Mouse (Mus musculus) hindbrain, embryonic 16.5 days (tissue): ENCODE results near the gene Rala. TPM values are rescaled to one million over a fixed set of nuclear protein-coding genes. Genes with fewer than 3 reads are reported as not detected.
"Not testable (repeated sequence)": the region's sequence is repeated elsewhere in the genome, so short reads cannot be mapped to it uniquely, and the experiment has no call there.

Source experiments
- ATAC-seq: fragments of 200-750 bp; cut with Nextera tagmentation; 2 replicates; pipeline ENCODE4 v1.8.0; 2017; ENCODE audit warnings: moderate TSS enrichment, moderate library complexity
- H3K27ac ChIP-seq: fragments of 300-500 bp; sonication (generic); 2 replicates; pipeline ENCODE4 v1.5.1; 2014; ENCODE audit warnings: low read depth, mild to moderate bottlenecking, control low read depth, low read length, moderate library complexity
- H3K27me3 ChIP-seq: fragments of 300-500 bp; sonication (generic); replicated peaks from 2 replicates; pipeline ENCODE4 v1.6.1; 2014; ENCODE audit warnings: low read length; ENCODE audit not compliant: control insufficient read depth, insufficient read depth
- H3K36me3 ChIP-seq: fragments of 300-500 bp; sonication (generic); 2 replicates; pipeline ENCODE4 v1.6.1; 2014; ENCODE audit warnings: mild to moderate bottlenecking, low read length, moderate library complexity, mixed read lengths; ENCODE audit not compliant: control insufficient read depth, insufficient read depth
- H3K4me1 ChIP-seq: fragments of 300-500 bp; sonication (generic); 2 replicates; pipeline ENCODE4 v1.6.1; 2014; ENCODE audit warnings: low read depth, low read length; ENCODE audit not compliant: control insufficient read depth, insufficient read depth
- H3K4me2 ChIP-seq: fragments of 300-500 bp; sonication (generic); 2 replicates; pipeline ENCODE4 v1.6.1; 2014; ENCODE audit warnings: mild to moderate bottlenecking, low read length, control low read depth, moderate library complexity
- H3K4me3 ChIP-seq: fragments of 300-500 bp; sonication (generic); 2 replicates; pipeline ENCODE4 v1.5.1; 2014; ENCODE audit warnings: mild to moderate bottlenecking, low read length, control low read depth, moderate library complexity
- H3K9ac ChIP-seq: fragments of 300-500 bp; sonication (generic); 2 replicates; pipeline ENCODE4 v1.6.1; 2014; ENCODE audit warnings: low read depth, mild to moderate bottlenecking, control low read depth, low read length, moderate library complexity
- H3K9me3 ChIP-seq: fragments of 300-500 bp; sonication (generic); 2 replicates; pipeline ENCODE4 v1.6.1; 2014; ENCODE audit warnings: mild to moderate bottlenecking, low read length, moderate library complexity; ENCODE audit not compliant: control insufficient read depth
- WGBS: fragments of 180-500 bp; shearing (Covaris S2); extraction: QIAGEN DNeasy Blood & Tissue Kit; methylation state at CpG from one replicate; pipeline ENCODE4 v1.1.7; 2014; 5-methylcytosine and 5-hydroxymethylcytosine counted together
- polyA plus RNA-seq: library from polyadenylated mRNA; unstranded; fragments of >200 nt; fragmentation: Nextera tagmentation; extraction: Ambion mirVana; gene quantifications from 2 replicates; pipeline ENCODE4 v1.2.1, GENCODE M21; 2015

Gene Rala
- polyA plus RNA-seq, 1 experiment from 2014 or later: 250 TPM

GRCm38 (mm10) chr13:17975457-17975856, 31.4 kb upstream of the Rala start:
- Histone ChIP-seq H3K27ac (no peak overlapping the region), H3K4me3 (no peak overlapping the region), H3K27me3 (no peaks in the 10 kb centered on the region), H3K9me3 (peaks cover 3% of the 10 kb centered on the region; the same call in 1 of the 2 replicates), H3K9ac (no peak overlapping the region), H3K4me2 (no peak overlapping the region), H3K4me1 (no peaks in the 10 kb centered on the region), H3K36me3 (no peaks in the 10 kb centered on the region)
- WGBS: 92% methylated on average over 1 of the region's 1 CpGs
- ATAC-seq: no peak

GRCm38 (mm10) chr13:17974734-17975133, 30.7 kb upstream of the Rala start:
- Histone ChIP-seq H3K9ac (no peak overlapping the region), H3K27ac (no peak overlapping the region), H3K27me3 (no peaks in the 10 kb centered on the region), H3K36me3 (no peaks in the 10 kb centered on the region), H3K4me3 (no peak overlapping the region), H3K4me1 (no peaks in the 10 kb centered on the region), H3K4me2 (no peak overlapping the region), H3K9me3 (peaks cover 3% of the 10 kb centered on the region; the same call in 1 of the 2 replicates)
- no peak for ATAC-seq
- WGBS: 98% methylated on average over 9 of the region's 9 CpGs

GRCm38 (mm10) chr13:17960613-17961012, 16.6 kb upstream of the Rala start:
- H3K36me3 ChIP-seq: no peaks in the 10 kb centered on the region
- H3K9me3 ChIP-seq: no peaks in the 10 kb centered on the region
- H3K27me3 ChIP-seq: no peaks in the 10 kb centered on the region
- WGBS: 84% methylated on average over 7 of the region's 7 CpGs
- no peak overlapping the region for H3K27ac ChIP-seq
- H3K4me1 ChIP-seq: no peaks in the 10 kb centered on the region
- ATAC-seq: no peak
- no peak overlapping the region for H3K4me2 ChIP-seq
- H3K4me3 ChIP-seq: no peak overlapping the region
- H3K9ac ChIP-seq: no peak overlapping the region

GRCm38 (mm10) chr13:17954282-17954681, 10.2 kb upstream of the Rala start:
- no peak overlapping the region for H3K9ac ChIP-seq
- H3K4me1 ChIP-seq: no peaks in the 10 kb centered on the region
- no peak overlapping the region for H3K4me3 ChIP-seq
- H3K27me3 ChIP-seq: no peaks in the 10 kb centered on the region
- no peak for ATAC-seq
- H3K36me3 ChIP-seq: no peaks in the 10 kb centered on the region
- no peak overlapping the region for H3K27ac ChIP-seq
- 43% methylated on average over 1 of the region's 1 CpGs for WGBS
- H3K4me2 ChIP-seq: no peak overlapping the region
- H3K9me3 ChIP-seq: no peaks in the 10 kb centered on the region

- not testable (repeated sequence) for H3K9ac ChIP-seq, H3K9me3 ChIP-seq
Observed at GRCm38 (mm10) chr13:17950581-17950980, 6.5 kb upstream of the Rala start.

GRCm38 (mm10) chr13:17949555-17949954, 5.5 kb upstream of the Rala start:
- ATAC-seq: no peak
- no peaks in the 10 kb centered on the region for H3K27me3 ChIP-seq
- no peak overlapping the region for H3K27ac ChIP-seq
- H3K9me3 ChIP-seq: no peaks in the 10 kb centered on the region
- no peak overlapping the region for H3K4me2 ChIP-seq
- H3K4me3 ChIP-seq: no peak overlapping the region
- no peaks in the 10 kb centered on the region for H3K36me3 ChIP-seq
- WGBS: 80% methylated on average over 18 of the region's 18 CpGs
- no peak overlapping the region for H3K9ac ChIP-seq
- H3K4me1 ChIP-seq: peaks cover 4% of the 10 kb centered on the region

More at GRCm38 (mm10) chr13:17950581-17950980, 6.5 kb upstream of the Rala start:
- not testable (repeated sequence) for H3K4me3 ChIP-seq, H3K27me3 ChIP-seq, H3K4me1 ChIP-seq, H3K36me3 ChIP-seq, H3K4me2 ChIP-seq, ATAC-seq, H3K27ac ChIP-seq
- WGBS: 91% methylated on average over 8 of the region's 8 CpGs

GRCm38 (mm10) chr13:17943306-17944077, 547 bp downstream of the Rala start:
- no peaks in the 10 kb centered on the region for H3K36me3 ChIP-seq
- H3K9ac ChIP-seq: peak overlapping the region; percentile 98
- peak; percentile 81 for ATAC-seq
- peak overlapping the region; percentile 97 for H3K27ac ChIP-seq
- H3K4me1 ChIP-seq: peaks cover 13% of the 10 kb centered on the region
- H3K4me2 ChIP-seq: peak overlapping the region; percentile 76
- H3K9me3 ChIP-seq: no peaks in the 10 kb centered on the region
- no peaks in the 10 kb centered on the region for H3K27me3 ChIP-seq
- under 1% methylated on average over 41 of the region's 70 CpGs for WGBS
- H3K4me3 ChIP-seq: peak overlapping the region; percentile 96

GRCm38 (mm10) chr13:17942338-17942737, 1.7 kb downstream of the Rala start:
- no peak overlapping the region for H3K9ac ChIP-seq
- no peak for ATAC-seq
- no peaks in the 10 kb centered on the region for H3K36me3 ChIP-seq
- H3K4me3 ChIP-seq: peak overlapping the region; percentile 6; the same call in 1 of the 2 replicates
- peak overlapping the region; percentile 76 for H3K4me2 ChIP-seq
- no peaks in the 10 kb centered on the region for H3K9me3 ChIP-seq
- H3K4me1 ChIP-seq: peaks cover 13% of the 10 kb centered on the region
- no peak overlapping the region for H3K27ac ChIP-seq
- no peaks in the 10 kb centered on the region for H3K27me3 ChIP-seq
- WGBS: 67% methylated on average over 6 of the region's 6 CpGs

GRCm38 (mm10) chr13:17907309-17907708, 36.7 kb downstream of the Rala start:
- no peaks in the 10 kb centered on the region; the same call in 1 of the 2 replicates for H3K4me1 ChIP-seq
- H3K4me2 ChIP-seq: no peak overlapping the region
- H3K36me3 ChIP-seq: no peaks in the 10 kb centered on the region
- H3K4me3 ChIP-seq: no peak overlapping the region
- no peaks in the 10 kb centered on the region for H3K9me3 ChIP-seq
- peak overlapping the region; percentile 4 for H3K27ac ChIP-seq
- WGBS: 67% methylated on average over 1 of the region's 1 CpGs
- peak; percentile 82 for ATAC-seq
- no peaks in the 10 kb centered on the region for H3K27me3 ChIP-seq
- no peak overlapping the region for H3K9ac ChIP-seq
